Mouse (Mus musculus): ENCODE data around the gene 1110051M20Rik.

Gene 1110051M20Rik

DNA sequence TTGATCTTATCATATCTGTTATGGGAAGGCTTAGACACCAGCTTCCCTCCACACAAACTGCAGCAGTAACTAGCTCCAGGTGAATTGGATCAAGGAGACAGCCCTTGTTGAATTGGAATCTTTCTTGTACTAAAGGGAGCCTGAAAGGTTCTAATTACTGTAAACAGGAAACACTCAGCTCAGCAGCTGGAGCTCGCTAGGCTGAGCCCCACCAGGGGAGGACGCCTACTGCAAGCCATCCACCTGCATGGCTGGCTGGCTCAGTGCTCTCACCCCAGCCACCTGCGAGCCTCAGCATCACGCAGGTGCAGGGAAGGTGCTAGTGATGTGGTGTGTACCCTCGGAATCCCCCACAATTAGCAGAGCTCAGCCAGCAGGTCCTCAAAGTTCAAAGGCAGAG, 135.8 kb downstream of the 1110051M20Rik start:
- in situ Hi-C loops (cut with MboI, MseI): no loop called here

- in situ Hi-C loops (cut with MboI, MseI): no loop called here
Observed at GRCm38 (mm10) chr2:91306589-91306988, 137.9 kb downstream of the 1110051M20Rik start.

GRCm38 (mm10) chr2:91305926-91306325, 138.6 kb downstream of the 1110051M20Rik start:
- in situ Hi-C loops (cut with MboI, MseI): no loop called here

DNA sequence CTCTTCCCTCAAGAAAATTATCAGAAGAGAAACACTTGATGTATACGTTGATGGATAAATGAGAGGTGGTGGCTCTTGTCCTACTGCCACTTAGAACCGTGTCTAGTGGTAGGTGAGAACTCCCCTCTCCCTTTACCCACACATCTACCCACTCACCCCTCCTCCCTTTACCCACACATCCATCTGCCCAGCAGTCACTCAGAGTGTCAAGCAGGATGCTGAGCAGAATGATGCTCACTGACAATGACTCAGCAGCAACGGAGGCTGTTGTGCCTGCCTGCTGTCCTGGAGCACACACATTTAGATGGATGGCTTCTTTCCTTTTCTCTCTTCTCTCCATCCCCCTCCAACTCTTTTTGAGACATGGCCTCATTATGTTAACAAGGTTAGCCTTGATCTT, 141.7 kb downstream of the 1110051M20Rik start:
- in situ Hi-C loops (cut with MboI, MseI): no loop called here

- in situ Hi-C loops (cut with MboI, MseI): no loop called here
Observed at GRCm38 (mm10) chr2:91301836-91302235, 142.7 kb downstream of the 1110051M20Rik start.

- in situ Hi-C loops (cut with MboI, MseI): no loop called here
Observed at GRCm38 (mm10) chr2:91300784-91301183, 143.7 kb downstream of the 1110051M20Rik start.

DNA sequence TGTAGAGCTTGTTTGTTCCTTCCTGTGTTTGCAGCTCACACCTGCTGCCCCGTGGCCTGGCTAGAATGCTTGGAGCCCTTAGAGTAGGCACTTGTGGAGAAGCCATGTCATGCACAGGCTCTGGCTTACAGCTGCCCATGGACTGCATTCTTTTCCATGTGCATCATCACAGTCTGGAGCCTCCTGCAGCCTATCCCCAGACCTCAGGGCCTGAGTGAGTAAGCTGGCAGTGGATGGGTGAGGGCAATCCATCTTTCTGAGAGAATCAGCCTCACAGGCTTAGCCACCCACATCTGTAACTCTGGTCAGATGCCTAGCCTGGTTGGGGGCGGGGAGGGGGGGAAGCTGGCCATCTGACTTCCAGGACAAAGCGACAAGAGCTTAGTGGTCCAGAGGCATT, 145.3 kb downstream of the 1110051M20Rik start:
- in situ Hi-C loops (cut with MboI, MseI): loop anchor here in 1 of 2 experiments (25.0 kb wide), 1 partner anchor 338 kb away; the partner anchor contains the start of genes Arhgap1, F2 and Zfp408

GRCm38 (mm10) chr2:91295895-91296294, 148.6 kb downstream of the 1110051M20Rik start:
- in situ Hi-C loops (cut with MboI, MseI): loop anchor here in 1 of 2 experiments (25.0 kb wide), 1 partner anchor 341 kb away; the partner anchor contains the start of genes Arhgap1, F2 and Zfp408

DNA sequence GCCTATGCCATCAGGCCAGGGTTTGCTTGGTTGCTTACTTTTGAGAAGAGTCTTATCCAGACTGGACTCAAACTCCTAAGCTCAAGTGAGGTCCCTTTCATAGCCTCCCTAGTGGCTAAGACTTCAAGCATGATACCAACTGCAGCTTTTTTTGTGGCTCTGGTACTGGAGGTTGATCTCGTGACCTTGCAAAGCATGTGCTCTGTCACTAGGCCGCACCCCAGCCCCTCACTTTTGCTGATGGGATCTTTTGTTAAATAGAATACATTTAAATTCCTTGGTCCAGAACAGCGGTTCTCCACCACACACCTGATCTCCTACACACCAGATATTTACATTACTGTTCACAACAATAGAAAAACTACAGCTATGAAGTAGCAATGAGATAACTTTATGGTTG, 150.3 kb downstream of the 1110051M20Rik start:
- in situ Hi-C loops (cut with MboI, MseI): loop anchor here (5.0 to 25.0 kb wide), 2 partner anchors 188 to 343 kb away; partner anchors contain the start of genes Arhgap1 (in 1 of the 2), F2 (in 1 of the 2) and Zfp408 (in 1 of the 2)

- in situ Hi-C loops (cut with MboI, MseI): loop anchor here (5.0 to 25.0 kb wide), 2 partner anchors 191 to 346 kb away; partner anchors contain the start of genes Arhgap1 (in 1 of the 2), F2 (in 1 of the 2) and Zfp408 (in 1 of the 2)
Observed at GRCm38 (mm10) chr2:91291197-91292007, 153.1 kb downstream of the 1110051M20Rik start.

DNA sequence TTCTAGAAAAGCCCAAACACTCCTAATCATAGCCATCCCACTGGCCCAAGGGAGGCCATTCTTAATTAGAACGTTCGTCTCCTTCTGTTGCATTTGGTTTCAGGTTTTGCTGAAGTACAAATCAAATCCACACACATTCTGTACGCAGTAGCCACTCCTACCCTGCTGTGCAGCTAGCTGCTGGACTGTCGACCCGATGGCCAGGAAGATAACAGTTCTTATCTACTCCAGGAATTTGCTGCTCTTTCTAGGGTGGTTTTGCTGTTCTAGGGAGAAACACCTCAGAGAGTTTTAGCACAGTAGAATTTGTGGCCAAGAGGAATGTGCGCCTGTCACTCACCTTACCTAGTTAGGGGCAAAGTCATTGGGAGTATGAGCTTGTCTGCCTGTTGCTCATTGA, 156.9 kb downstream of the 1110051M20Rik start:
- in situ Hi-C loops (cut with MboI, MseI): loop anchor here in 1 of 2 experiments (25.0 kb wide), 1 partner anchor 350 kb away; the partner anchor contains the start of genes Arhgap1, F2 and Zfp408

DNA sequence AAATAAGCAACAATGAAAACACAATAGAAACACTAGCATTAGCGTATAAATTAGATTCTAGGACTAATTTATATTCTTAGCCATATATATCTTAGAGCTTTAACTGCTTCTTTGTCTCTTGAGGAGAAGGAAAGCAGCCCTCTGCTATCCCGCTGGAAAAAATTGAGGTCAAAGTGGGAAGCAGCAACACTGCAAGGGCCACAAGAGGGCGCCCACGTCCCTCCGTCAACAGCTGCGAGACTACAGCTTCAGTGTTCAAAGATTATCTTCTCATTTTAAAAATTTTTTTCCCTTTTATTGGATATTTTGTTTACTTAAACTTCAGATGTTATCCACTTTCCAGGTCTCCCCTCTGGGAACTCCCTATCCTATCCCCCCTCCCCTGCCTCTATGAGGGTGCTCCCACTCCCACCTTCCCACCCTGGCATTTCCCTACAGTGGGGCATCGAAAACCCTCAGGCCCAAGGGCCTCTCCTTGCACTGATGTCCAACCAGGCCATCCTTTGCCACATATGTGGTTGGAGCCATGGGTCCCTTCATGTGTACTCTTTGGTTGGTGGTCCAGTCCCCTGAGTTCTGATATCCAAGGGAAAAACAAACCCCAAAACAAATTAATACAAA, 158.5 kb downstream of the 1110051M20Rik start:
- in situ Hi-C loops (cut with MboI, MseI): loop anchor here in 1 of 2 experiments (25.0 kb wide), 1 partner anchor 351 kb away; the partner anchor contains the start of genes Arhgap1, F2 and Zfp408

GRCm38 (mm10) chr2:91284375-91285199, 159.9 kb downstream of the 1110051M20Rik start:
- in situ Hi-C loops (cut with MboI, MseI): loop anchor here in 1 of 2 experiments (5.0 to 25.0 kb wide), 2 partner anchors 198 to 353 kb away; partner anchors contain the start of genes Arhgap1, F2 and Zfp408

DNA sequence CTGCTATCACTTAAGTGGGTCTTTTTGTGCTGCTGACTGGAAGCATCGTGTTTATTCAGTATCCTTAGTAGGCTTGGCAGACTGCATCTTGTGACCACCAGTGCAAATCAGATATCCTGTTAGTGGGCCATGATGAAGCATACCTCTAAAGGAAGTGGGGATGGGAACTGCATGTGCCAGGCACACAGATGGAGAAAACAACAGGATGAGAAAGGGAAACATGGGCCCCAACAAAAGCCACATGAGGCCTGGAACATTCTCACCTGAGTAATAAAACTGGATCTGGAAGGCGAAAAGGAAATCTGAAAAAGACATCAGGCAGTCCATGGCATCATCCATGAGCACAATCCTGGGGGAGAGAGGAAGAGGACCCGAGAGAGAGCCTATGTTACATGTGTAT, 160.5 kb downstream of the 1110051M20Rik start:
- in situ Hi-C loops (cut with MboI, MseI): loop anchor here in 1 of 2 experiments (5.0 to 25.0 kb wide), 2 partner anchors 198 to 353 kb away; partner anchors contain the start of genes Arhgap1, F2 and Zfp408

GRCm38 (mm10) chr2:91281366-91281765, 163.1 kb downstream of the 1110051M20Rik start:
- in situ Hi-C loops (cut with MboI, MseI): loop anchor here in 1 of 2 experiments (5.0 to 25.0 kb wide), 2 partner anchors 201 to 356 kb away; partner anchors contain the start of genes Arhgap1, F2 and Zfp408

DNA sequence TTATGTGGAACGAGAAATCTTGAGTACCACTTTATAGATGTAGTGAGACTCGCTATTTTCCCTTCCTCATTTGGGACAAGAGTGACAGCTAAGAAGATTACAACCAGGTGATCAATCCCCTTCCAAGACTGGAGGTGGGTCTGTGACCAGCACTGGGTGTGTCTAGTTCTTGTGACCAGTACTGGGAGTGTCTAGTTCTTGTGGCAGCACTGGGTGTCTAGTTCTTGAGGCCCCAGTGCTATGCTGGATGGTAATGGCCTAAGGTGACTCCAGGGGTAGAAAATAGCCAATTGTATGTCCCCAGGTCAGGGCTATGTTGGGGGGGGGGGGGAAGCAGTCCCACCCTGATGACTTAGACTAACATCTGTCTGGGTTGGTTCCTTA, 165.1 kb downstream of the 1110051M20Rik start:
- in situ Hi-C loops (cut with MboI, MseI): loop anchor here in 1 of 2 experiments (25.0 kb wide), 1 partner anchor 358 kb away; the partner anchor contains the start of genes Arhgap1, F2 and Zfp408

GRCm38 (mm10) chr2:91278749-91279371, 165.6 kb downstream of the 1110051M20Rik start:
- in situ Hi-C loops (cut with MboI, MseI): loop anchor here in 1 of 2 experiments (25.0 kb wide), 1 partner anchor 358 kb away; the partner anchor contains the start of genes Arhgap1, F2 and Zfp408

GRCm38 (mm10) chr2:91269687-91270133, 174.8 kb downstream of the 1110051M20Rik start:
- in situ Hi-C loops (cut with MboI, MseI): no loop called here

DNA sequence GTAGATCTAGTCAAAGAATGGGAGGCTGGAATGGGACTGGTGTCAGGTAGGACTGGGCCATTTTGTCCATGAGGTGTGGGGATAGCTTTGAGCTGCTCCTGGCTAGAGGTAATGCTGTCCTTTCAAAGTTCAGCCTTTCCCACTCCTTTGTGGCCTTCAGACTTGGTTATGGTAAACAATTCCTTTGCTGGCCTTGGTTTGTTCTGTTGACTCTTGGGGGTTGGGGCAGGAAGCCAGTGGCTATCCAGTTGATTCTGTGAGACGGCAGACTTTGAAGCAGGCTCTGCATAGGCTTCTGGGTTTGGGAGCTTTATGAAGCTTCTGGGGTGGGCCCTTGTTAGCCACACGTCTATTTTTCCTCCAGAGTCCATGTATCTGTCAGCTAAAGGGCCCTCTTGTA, 175.8 kb downstream of the 1110051M20Rik start:
- in situ Hi-C loops (cut with MboI, MseI): no loop called here

DNA sequence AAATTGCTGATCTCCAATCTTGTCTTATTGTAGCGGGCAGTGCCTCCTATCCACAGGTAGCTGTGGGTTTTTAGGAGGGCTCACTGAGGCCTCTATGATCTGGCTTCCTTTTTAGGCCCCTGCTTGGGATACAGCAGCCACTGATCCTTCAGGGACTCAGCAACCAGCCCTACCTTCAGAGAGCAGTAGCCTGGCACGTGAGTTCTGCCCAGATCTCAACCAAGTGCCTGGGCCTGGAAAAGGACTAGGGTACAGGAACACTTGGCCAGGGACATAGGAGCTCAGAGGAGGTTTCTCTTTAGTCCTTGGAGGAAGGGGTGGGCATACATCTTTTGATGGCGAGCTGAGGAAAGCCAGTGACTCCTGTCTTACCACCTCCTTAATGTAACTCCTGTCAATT, 176.5 kb downstream of the 1110051M20Rik start:
- in situ Hi-C loops (cut with MboI, MseI): no loop called here
